Mouse (Mus musculus): Measurements from ENCODE around the gene Scn1b. TPM values are rescaled to one million over a fixed set of nuclear protein-coding genes. Genes with fewer than 3 reads are reported as not detected.

The Scn1b gene
- polyA plus RNA-seq, 1 experiment from 2014 or later, result 3.0 TPM

DNA sequence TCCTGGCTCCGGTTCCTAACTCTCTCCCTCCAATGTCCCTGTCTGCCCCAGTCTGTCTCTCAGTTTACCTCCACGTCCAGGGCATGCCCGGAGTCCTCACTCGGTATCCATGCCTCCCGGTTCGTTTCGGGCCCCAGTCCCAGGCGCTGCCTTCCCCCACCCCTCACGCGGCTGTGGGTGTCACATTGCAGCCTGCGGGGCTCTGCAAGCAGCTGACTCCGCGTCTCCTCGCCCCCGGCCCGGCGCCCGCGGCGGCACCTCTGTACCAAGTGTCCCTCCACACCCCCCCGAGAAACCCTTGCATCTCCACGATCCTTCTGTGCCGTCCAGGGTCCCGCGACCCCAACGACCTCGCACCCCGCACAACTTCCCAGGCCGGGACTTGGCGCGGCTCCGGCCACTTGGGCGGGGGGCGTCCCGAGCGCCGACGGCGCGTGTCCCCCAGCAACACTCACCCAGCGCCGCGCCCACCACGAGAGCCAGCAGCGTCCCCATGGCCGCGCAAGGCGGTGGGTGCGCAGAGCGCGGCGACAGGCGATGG lies 522 bp downstream of the Scn1b start:
- WGBS (ENCODE audit: insufficient replicate concordance), result under 1% methylated on average over 52 of the region's 53 CpGs
- no peak overlapping the region for H3K27ac ChIP-seq (ENCODE audit: low read depth, low read length)
- H3K4me1 ChIP-seq (ENCODE audit: control insufficient read depth, insufficient read depth, low read length), result peaks cover 7% of the 10 kb centered on the region; the same call in 1 of the 2 replicates
- peak overlapping the region; percentile 100 for H3K4me2 ChIP-seq
- peak overlapping the region; percentile 72 for H3K9ac ChIP-seq (ENCODE audit: low read depth, low read length)
- H3K27me3 ChIP-seq (ENCODE audit: control insufficient read depth, insufficient read depth, low read length), result peaks cover 20% of the 10 kb centered on the region
- ATAC-seq (replicated peaks; ENCODE audit: insufficient number of reproducible peaks, low FRiP score, low TSS enrichment), result no peak
- peak overlapping the region; percentile 60 for H3K4me3 ChIP-seq (ENCODE audit: low read depth, low read length)
- H3K9me3 ChIP-seq (replicated peaks; ENCODE audit: control insufficient read depth, low read length), result no peaks in the 10 kb centered on the region
- H3K36me3 ChIP-seq (ENCODE audit: control insufficient read depth, insufficient read depth, low read length), result peaks cover 13% of the 10 kb centered on the region

DNA sequence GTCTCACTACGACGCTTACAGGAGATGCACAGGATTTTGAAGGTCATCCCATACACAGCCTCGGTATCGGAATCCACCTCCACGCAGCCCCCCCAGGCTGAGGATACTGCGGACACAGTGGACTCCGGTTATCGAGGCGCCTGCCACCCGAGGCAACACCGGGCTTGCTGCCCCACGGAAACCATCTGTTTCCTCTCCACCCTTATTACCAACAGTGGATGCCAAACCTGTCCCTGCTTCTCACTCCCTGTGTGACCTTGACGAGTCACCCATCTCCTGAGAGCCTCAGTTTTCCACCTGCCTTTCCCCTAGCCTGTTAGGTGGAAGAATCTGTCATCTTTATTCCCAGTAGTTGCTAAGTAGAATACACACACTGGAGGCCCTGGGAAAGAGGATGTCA lies 1.7 kb downstream of the Scn1b start:
- Histone ChIP-seq H3K27ac (ENCODE audit: low read depth, low read length) (no peak overlapping the region), H3K9me3 (replicated peaks; ENCODE audit: control insufficient read depth, low read length) (no peaks in the 10 kb centered on the region), H3K4me2 (no peak overlapping the region), H3K4me1 (ENCODE audit: control insufficient read depth, insufficient read depth, low read length) (peaks cover 7% of the 10 kb centered on the region; the same call in 1 of the 2 replicates), H3K27me3 (ENCODE audit: control insufficient read depth, insufficient read depth, low read length) (peaks cover 20% of the 10 kb centered on the region), H3K4me3 (ENCODE audit: low read depth, low read length) (no peak overlapping the region), H3K9ac (ENCODE audit: low read depth, low read length) (no peak overlapping the region), H3K36me3 (ENCODE audit: control insufficient read depth, insufficient read depth, low read length) (peaks cover 8% of the 10 kb centered on the region)
- no peak for ATAC-seq (replicated peaks; ENCODE audit: insufficient number of reproducible peaks, low FRiP score, low TSS enrichment)
- 74% methylated on average over 13 of the region's 13 CpGs for WGBS (ENCODE audit: insufficient replicate concordance)

DNA sequence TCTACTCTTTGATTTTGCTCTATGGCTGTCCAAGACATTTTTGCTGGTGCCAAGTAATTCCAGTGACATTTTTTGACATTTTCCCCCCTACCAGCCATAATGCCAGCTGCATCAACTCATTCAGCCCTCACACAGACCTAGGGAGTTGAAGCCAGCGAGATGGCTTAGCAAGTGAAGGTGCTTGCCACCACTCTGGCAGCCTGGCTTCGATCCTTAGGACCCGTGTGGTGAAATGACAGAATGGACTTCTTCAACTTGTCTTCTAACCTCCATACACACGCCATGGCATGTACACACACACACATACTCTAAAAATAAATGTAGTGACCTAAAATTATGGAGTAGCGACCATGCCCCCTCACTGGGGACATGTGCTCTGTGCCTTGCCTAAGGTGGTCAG lies 2.4 kb downstream of the Scn1b start:
- ATAC-seq (replicated peaks; ENCODE audit: insufficient number of reproducible peaks, low FRiP score, low TSS enrichment), result no peak
- Histone ChIP-seq H3K4me1 (ENCODE audit: control insufficient read depth, insufficient read depth, low read length) (peaks cover 7% of the 10 kb centered on the region; the same call in 1 of the 2 replicates), H3K9me3 (replicated peaks; ENCODE audit: control insufficient read depth, low read length) (no peaks in the 10 kb centered on the region), H3K4me3 (ENCODE audit: low read depth, low read length) (no peak overlapping the region), H3K36me3 (ENCODE audit: control insufficient read depth, insufficient read depth, low read length) (peaks cover 3% of the 10 kb centered on the region; the same call in 1 of the 2 replicates), H3K9ac (ENCODE audit: low read depth, low read length) (no peak overlapping the region), H3K27ac (ENCODE audit: low read depth, low read length) (no peak overlapping the region), H3K4me2 (no peak overlapping the region), H3K27me3 (ENCODE audit: control insufficient read depth, insufficient read depth, low read length) (peaks cover 20% of the 10 kb centered on the region)
- 77% methylated on average over 5 of the region's 5 CpGs for WGBS (ENCODE audit: insufficient replicate concordance)

DNA sequence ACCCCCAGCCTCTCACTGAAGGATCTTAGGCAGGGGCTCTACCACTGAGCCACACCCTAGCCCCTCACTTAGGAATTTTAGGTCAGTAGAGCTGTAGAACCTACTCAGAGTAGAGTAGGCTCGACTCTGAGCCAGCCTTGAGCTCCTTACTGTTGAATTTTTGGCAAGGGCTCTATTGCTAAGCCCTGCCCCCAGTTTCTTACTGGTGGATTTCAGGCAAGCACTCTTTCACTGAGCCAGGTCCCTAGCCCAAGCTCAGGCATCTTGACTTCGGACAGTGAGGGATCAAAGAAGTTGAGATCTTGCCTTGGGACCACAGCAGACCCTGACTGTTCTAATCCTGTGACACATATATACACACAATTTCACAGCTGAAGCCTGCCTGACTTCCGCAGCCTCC lies 3.1 kb downstream of the Scn1b start:
- 69% methylated on average over 3 of the region's 3 CpGs for WGBS (ENCODE audit: insufficient replicate concordance)
- H3K27me3 ChIP-seq (ENCODE audit: control insufficient read depth, insufficient read depth, low read length), result peaks cover 20% of the 10 kb centered on the region
- H3K4me1 ChIP-seq (ENCODE audit: control insufficient read depth, insufficient read depth, low read length), result peaks cover 7% of the 10 kb centered on the region; the same call in 1 of the 2 replicates
- no peak overlapping the region for H3K27ac ChIP-seq (ENCODE audit: low read depth, low read length)
- no peaks in the 10 kb centered on the region for H3K9me3 ChIP-seq (replicated peaks; ENCODE audit: control insufficient read depth, low read length)
- H3K36me3 ChIP-seq (ENCODE audit: control insufficient read depth, insufficient read depth, low read length), result no peaks in the 10 kb centered on the region
- ATAC-seq (replicated peaks; ENCODE audit: insufficient number of reproducible peaks, low FRiP score, low TSS enrichment), result no peak
- no peak overlapping the region for H3K9ac ChIP-seq (ENCODE audit: low read depth, low read length)
- no peak overlapping the region for H3K4me3 ChIP-seq (ENCODE audit: low read depth, low read length)
- H3K4me2 ChIP-seq, result no peak overlapping the region

DNA sequence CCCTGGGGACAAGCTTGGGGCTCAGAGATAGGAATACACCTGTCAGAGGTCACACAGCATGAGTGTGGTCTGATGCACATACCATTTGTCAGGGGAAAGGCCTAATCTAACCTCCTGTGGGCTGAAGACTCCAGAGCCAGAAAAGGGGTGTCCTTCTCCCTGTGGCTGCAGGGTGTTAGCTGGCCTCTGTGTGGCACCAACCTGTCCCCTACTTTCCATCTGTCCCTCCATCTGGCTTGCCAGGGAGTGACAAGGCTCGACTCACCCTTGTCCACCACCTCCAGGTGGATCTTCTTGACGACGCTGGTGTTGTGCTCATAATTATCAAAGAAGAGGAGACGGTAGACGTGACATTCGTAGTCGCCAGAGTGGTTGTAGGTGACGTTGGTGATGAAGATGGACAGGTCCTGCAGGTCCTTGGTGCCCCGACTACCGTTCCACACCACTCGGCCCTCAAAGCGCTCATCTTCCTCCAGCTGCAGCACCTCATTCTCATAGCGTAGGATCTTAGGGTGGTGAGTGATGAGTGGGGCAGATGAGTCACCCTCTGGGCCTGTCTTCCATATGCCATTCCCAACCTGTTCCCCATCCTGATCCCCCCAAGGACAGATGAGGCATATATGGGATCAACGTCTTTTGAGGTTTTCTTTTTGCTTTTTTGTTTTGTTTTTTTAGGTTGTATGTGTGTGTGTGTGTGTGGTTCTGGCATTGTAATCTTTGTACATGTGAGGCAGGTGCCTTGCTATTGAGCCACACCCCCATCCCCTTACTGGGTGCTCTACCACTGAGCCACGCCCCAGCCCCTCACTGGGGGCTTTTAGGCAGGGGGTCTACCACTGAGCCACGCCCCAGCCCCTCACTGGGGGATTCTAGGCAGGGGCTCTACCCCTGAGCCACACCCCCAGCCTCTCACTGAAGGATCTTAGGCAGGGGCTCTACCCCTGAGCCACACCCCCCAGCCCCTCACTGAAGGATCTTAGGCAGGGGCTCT lies 3.9 kb downstream of the Scn1b start:
- Histone ChIP-seq H3K27me3 (ENCODE audit: control insufficient read depth, insufficient read depth, low read length) (peaks cover 20% of the 10 kb centered on the region), H3K4me2 (no peak overlapping the region), H3K27ac (ENCODE audit: low read depth, low read length) (no peak overlapping the region), H3K36me3 (ENCODE audit: control insufficient read depth, insufficient read depth, low read length) (no peaks in the 10 kb centered on the region), H3K4me1 (ENCODE audit: control insufficient read depth, insufficient read depth, low read length) (0 out of 2 replicates have a peak, but pooled peaks cover 3% of the 10 kb centered on the region), H3K9ac (ENCODE audit: low read depth, low read length) (no peak overlapping the region), H3K9me3 (replicated peaks; ENCODE audit: control insufficient read depth, low read length) (no peaks in the 10 kb centered on the region), H3K4me3 (ENCODE audit: low read depth, low read length) (no peak overlapping the region)
- WGBS (ENCODE audit: insufficient replicate concordance), result 84% methylated on average over 16 of the region's 16 CpGs
- no peak for ATAC-seq (replicated peaks; ENCODE audit: insufficient number of reproducible peaks, low FRiP score, low TSS enrichment)

DNA sequence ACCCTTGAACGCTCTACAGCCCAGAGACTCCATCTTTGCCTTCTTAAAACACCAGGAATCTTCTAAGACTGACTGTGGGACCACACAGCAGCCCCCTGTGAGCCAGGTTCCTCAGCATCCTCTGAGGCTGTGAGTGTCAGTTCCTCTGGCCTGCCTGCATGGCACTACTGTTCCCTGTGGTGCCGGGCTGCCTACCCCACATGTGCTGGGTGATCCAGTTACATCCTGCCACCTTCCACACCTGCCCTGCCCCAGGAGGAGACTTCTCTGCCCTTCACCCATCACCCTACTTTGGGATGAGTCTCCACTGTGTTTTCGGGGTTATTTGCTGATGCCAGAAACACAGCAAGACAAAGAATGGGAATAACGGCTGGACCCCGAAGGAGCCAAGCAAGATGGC lies 7.2 kb downstream of the Scn1b start:
- no peak for ATAC-seq (replicated peaks; ENCODE audit: insufficient number of reproducible peaks, low FRiP score, low TSS enrichment)

DNA sequence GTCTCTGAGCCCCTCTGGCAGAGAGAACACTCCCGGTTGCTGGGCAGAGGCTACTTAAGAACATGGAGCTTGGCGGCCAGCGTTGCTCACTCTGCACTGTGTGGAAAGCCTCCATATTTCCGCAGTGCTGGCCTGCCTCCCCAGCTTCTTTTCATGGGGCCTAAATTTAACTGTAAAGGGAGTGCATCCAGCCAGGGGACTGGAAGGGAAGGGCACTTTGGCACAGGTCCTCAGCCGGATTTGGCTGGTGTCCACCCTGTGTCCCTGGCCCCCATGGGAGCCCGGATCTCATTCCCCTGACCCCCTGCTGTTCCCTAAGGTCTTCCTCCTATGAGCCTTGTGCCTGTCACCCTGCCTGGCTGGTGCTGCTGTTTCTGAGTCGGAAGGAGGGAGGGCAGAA lies 8.3 kb downstream of the Scn1b start:
- Histone ChIP-seq H3K27me3 (ENCODE audit: control insufficient read depth, insufficient read depth, low read length) (no peaks in the 10 kb centered on the region; the same call in 1 of the 2 replicates), H3K4me2 (no peak overlapping the region), H3K9me3 (replicated peaks; ENCODE audit: control insufficient read depth, low read length) (no peaks in the 10 kb centered on the region), H3K4me1 (ENCODE audit: control insufficient read depth, insufficient read depth, low read length) (peaks cover 21% of the 10 kb centered on the region), H3K36me3 (ENCODE audit: control insufficient read depth, insufficient read depth, low read length) (no peaks in the 10 kb centered on the region), H3K9ac (ENCODE audit: low read depth, low read length) (no peak overlapping the region), H3K27ac (ENCODE audit: low read depth, low read length) (no peak overlapping the region), H3K4me3 (ENCODE audit: low read depth, low read length) (no peak overlapping the region)
- WGBS (ENCODE audit: insufficient replicate concordance), result 78% methylated on average over 7 of the region's 7 CpGs
- no peak for ATAC-seq (replicated peaks; ENCODE audit: insufficient number of reproducible peaks, low FRiP score, low TSS enrichment)

More for the DNA sequence above, 7.2 kb downstream of the Scn1b start:
- no peak overlapping the region for H3K27ac ChIP-seq (ENCODE audit: low read depth, low read length)
- 80% methylated on average over 5 of the region's 5 CpGs for WGBS (ENCODE audit: insufficient replicate concordance)
- no peak overlapping the region for H3K4me2 ChIP-seq
- no peaks in the 10 kb centered on the region for H3K9me3 ChIP-seq (replicated peaks; ENCODE audit: control insufficient read depth, low read length)
- no peak overlapping the region for H3K9ac ChIP-seq (ENCODE audit: low read depth, low read length)
- H3K27me3 ChIP-seq (ENCODE audit: control insufficient read depth, insufficient read depth, low read length), result no peaks in the 10 kb centered on the region; the same call in 1 of the 2 replicates
- no peak overlapping the region for H3K4me3 ChIP-seq (ENCODE audit: low read depth, low read length)
- H3K36me3 ChIP-seq (ENCODE audit: control insufficient read depth, insufficient read depth, low read length), result no peaks in the 10 kb centered on the region
- peaks cover 21% of the 10 kb centered on the region for H3K4me1 ChIP-seq (ENCODE audit: control insufficient read depth, insufficient read depth, low read length)

DNA sequence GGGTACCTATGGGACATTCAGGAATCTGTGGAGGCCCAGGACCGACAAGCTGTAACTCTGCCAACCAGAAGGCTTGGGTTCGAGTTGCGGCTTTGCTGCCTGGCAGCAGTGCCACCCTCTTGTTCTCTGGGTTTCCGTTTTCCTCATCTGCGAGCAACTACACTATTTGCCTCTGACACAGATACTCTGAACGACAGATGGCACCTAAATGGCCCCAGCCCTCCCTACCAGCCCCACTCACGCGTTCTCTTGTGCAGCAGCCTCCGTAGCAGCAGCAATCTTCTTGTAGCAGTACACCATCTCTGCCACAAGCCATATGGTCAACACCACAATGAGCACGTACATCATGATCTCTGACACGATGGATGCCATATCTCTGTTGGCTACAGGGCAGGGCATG lies 9.3 kb downstream of the Scn1b start:
- H3K9ac ChIP-seq (ENCODE audit: low read depth, low read length), result no peak overlapping the region
- H3K4me1 ChIP-seq (ENCODE audit: control insufficient read depth, insufficient read depth, low read length), result peaks cover 23% of the 10 kb centered on the region
- whole genome bisulfite sequencing (ENCODE audit: insufficient replicate concordance), result 92% methylated on average over 11 of the region's 11 CpGs
- no peaks in the 10 kb centered on the region; the same call in 1 of the 2 replicates for H3K27me3 ChIP-seq (ENCODE audit: control insufficient read depth, insufficient read depth, low read length)
- no peaks in the 10 kb centered on the region for H3K9me3 ChIP-seq (replicated peaks; ENCODE audit: control insufficient read depth, low read length)
- H3K4me2 ChIP-seq, result no peak overlapping the region
- no peak overlapping the region for H3K27ac ChIP-seq (ENCODE audit: low read depth, low read length)
- H3K4me3 ChIP-seq (ENCODE audit: low read depth, low read length), result no peak overlapping the region
- H3K36me3 ChIP-seq (ENCODE audit: control insufficient read depth, insufficient read depth, low read length), result no peaks in the 10 kb centered on the region
- no peak for ATAC-seq (replicated peaks; ENCODE audit: insufficient number of reproducible peaks, low FRiP score, low TSS enrichment)

All from heart, embryonic 11.5 days (tissue).